Mouse (Mus musculus) regulatory T cell (primary cell): Measurements from ENCODE around the gene Plcl1.

ENCODE experiments used
- in situ Hi-C: fragments of 300-600 bp; cut with MboI, MseI; formaldehyde crosslinking; loops from one replicate; pipeline ENCODE4 v1.15.1; 2025; ENCODE audit warnings: high pct_unique_total_duplicates

The Plcl1 gene

DNA sequence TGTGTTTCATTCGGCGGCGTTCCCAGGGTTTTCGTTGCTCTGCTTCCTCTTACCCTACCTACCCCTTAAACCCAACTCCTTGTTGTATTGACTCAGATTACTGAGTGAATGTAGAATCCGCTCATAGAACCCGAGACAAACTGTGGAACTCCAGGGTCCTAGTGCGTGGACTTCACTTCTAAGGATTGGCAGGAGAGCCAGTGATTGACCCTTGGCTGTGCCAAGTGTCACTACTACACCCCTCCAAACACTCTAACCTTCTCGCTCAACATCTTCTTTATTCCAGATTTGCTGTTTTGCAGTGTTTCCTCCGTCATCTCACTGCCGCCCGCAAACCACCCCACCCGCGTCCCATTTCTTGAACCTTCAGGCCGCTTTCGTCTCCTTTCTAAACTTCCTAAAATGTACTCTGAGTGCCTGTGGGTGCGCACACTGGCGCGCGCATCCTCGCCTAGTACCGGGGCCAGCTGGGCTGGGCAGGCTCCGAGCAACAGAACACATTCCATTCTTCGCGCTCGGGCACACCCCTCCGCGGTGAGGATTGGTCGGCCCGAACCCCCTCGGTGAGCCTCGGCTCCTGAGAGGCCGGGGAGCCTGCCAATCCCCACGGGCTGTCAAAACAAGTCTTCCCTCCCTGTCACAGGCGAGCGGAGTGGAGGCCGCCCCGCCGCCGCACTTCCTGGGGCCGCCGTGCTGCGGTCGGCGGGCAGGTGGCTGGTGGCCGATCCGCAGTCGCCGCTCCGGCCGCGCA lies at the start of gene Plcl1:
TSS of gene Plcl1 (plus strand) at position 650 of the 751 bp plus-strand sequence.
- in situ Hi-C loops = no loop called here

GRCm38 (mm10) chr1:55362634-55363033 lies 43.1 kb upstream of the Plcl1 start:
- in situ Hi-C loops = loop anchor here (25.0 kb wide), 1 partner anchor 125 kb away; the partner anchor contains the start of genes Mars2 and Rftn2

DNA sequence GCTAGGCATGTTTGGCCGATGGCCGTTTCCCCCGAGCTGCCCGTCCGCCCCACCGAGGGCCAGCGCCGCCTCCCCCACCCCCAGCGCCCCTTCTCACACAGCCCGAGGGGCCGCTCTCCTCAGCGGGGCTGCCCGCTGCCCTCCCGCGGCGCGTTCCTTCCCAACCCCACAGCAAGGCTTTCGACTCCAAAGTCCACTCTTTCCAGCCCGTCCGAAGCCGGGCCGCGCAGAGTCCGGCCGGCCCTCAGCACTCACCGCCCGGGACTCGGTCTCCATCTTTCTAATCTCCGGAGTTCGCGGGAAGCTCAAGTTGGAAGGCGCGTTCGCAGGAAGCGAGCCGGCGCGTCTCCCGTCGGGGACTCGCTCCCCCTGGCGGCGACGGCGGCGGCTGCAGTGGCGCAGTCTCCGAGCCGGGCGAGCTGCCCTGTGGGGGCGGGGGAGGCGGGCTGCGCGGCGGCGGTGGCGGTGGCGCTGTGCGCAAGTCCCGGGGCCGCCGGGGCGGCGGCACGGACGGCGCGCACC lies 42.6 kb upstream of the Plcl1 start, which contains the start of gene Boll:
TSS of gene Boll (minus strand) at position 426 of the 522 bp plus-strand sequence.
- in situ Hi-C loops = loop anchor here (25.0 kb wide), 1 partner anchor 126 kb away; the partner anchor contains the start of genes Mars2 and Rftn2

GRCm38 (mm10) chr1:55363586-55363985 lies 42.1 kb upstream of the Plcl1 start:
- in situ Hi-C loops = loop anchor here (25.0 kb wide), 1 partner anchor 126 kb away; the partner anchor contains the start of genes Mars2 and Rftn2

- in situ Hi-C loops = loop anchor here (25.0 kb wide), 1 partner anchor 135 kb away; the partner anchor contains the start of genes Mars2 and Rftn2
These were observed 33.1 kb upstream of the Plcl1 start for GRCm38 (mm10) chr1:55372626-55373025.

GRCm38 (mm10) chr1:55380527-55380926 lies 25.2 kb upstream of the Plcl1 start:
- in situ Hi-C loops = no loop called here

GRCm38 (mm10) chr1:55383114-55383773 lies 22.5 kb upstream of the Plcl1 start:
- in situ Hi-C loops = no loop called here

- in situ Hi-C loops = loop anchor here (5.0 kb wide), 2 partner anchors 337 to 477 kb away; no protein-coding TSS in a partner anchor
These were observed 5.8 kb upstream of the Plcl1 start for GRCm38 (mm10) chr1:55399891-55400290.

DNA sequence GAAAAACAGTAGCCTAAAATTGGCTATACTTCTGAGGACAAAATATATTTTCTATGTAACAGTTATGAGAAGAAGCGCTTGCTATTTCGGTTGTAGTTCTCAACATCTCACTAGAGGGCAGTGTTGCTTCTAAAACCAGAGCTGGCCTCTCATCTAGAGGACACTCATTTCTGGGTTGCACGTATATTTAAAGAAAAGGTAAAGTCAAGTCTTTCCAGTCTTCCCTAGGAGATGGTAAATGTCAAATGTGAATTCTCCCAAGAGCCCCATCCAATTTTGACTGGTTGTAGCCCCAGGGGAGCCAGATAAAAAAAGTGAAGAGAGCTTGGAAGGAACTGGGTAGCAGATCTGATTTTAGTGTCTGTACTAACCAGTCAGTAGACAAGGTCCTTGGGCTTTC lies 1.3 kb upstream of the Plcl1 start:
- in situ Hi-C loops = loop anchor here (5.0 kb wide), 1 partner anchor 333 kb away; no protein-coding TSS in a partner anchor

DNA sequence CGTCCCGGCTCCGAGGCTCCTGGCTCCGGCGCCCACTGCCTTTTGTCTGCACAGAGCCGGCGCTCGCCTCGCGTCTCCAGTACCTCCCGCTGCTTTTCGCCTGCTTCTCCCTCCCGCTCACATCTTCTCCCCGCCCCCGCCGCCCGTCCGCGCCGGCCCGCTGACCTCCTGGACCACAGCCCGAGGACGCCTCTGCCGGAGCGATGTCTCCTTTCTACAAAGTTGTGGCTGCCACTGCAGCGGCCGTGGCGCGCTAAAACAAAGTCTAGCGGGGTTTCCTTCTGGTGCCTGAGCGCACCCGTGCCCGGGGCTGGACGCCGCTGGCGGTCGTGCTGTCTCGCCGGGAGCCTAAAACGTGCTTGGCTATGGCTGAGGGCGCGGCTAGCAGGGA lies 297 bp downstream of the Plcl1 start:
- in situ Hi-C loops = no loop called here

GRCm38 (mm10) chr1:55406531-55407375 lies 1.0 kb downstream of the Plcl1 start:
- in situ Hi-C loops = no loop called here

- in situ Hi-C loops = no loop called here
These were observed 4.9 kb downstream of the Plcl1 start for GRCm38 (mm10) chr1:55410670-55411069.

DNA sequence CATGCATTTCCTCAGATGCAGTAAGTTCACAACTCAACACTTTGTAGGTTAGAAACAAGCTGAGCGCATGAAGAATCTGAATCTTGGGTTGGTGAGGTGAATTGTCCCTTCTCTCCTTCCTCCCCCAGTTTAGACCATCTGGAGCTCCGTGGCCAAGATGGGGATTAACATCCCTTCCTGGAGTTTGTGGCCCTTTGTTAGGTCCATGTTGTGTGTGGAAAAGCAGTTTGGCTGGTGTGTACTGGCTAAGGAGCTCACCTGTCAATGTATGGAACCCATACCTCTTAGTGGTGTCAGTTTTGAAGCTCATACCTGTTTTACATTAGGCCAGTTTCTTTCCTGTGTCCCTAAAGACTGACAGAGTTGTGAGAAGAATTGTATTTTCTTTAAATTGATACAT lies 5.4 kb downstream of the Plcl1 start:
- in situ Hi-C loops = no loop called here

DNA sequence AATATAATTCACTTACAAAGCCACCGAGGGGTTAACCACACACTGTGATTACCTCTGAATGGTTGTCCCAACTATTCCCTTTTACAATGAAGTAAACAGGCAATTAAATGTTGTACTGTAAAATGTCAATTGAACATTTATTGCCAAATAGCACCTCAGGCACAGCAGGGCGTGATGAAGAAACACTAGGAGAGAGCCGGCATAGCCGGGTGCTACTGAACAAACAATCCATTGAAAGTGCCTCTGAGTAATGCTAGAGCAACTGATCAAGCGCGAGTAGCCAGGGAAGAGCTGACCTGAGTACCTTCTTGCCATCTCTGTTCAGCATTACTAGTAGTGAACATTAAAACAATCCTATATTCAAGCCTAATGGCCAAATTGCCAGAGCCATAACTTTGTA lies 6.8 kb downstream of the Plcl1 start:
- in situ Hi-C loops = no loop called here

DNA sequence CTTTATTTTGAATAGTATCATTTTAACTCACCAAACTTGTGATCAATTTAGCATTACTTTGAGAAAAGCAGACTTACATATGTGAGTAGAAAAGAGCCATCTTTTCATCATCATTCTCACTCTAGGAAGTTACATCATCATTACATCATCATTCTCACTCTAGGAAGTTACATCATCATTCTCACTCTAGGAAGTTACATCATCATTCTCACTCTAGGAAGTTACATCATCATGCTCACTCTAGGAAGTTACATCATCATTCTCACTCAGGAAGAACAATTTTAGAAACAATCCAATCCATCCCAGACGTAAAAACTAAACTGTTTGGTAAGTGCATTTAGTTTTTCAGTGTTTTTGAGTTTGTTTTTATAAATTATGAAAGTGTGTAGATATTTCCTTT lies 7.8 kb downstream of the Plcl1 start:
- in situ Hi-C loops = no loop called here

- in situ Hi-C loops = no loop called here
These were observed 13.2 kb downstream of the Plcl1 start for GRCm38 (mm10) chr1:55418968-55419367.

DNA sequence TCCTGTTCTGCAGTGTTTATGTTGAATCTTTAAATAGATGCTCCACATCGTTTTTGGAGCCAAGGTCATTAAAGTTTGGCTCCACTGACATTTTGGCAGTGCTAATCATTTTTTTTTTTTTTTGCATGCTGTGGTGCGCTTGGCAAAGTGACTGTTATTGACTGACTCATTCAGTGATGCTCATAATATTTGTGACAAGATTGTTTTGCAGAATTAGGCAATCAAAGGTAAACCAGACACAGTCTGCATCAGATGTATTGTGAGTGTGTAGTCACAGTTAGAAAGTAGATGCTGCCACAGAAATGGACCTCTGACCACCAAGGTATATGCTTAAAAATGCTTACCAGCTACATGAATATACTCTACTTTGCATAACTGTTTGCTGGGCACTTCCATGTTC lies 21.9 kb downstream of the Plcl1 start:
- in situ Hi-C loops = no loop called here

- in situ Hi-C loops = no loop called here
These were observed 23.3 kb downstream of the Plcl1 start for GRCm38 (mm10) chr1:55429051-55429450.

DNA sequence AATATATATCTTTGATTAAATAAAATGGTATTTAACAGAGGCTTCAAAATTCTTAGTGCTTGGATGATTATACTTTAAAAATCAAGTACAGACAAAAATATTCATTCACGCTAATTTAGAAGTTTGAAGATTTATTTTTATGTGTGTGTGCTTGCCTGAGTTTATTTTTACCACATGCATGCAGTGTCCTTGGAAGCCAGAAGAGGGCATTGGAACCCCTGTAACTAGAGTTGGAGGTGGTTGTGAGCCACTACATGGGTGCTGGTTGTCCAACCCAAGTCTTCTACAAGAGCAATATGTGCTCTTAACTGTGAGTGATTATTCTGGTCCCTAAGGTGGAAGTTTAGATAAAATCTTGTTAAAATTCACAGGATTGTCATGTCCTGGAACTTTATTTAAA lies 24.0 kb downstream of the Plcl1 start:
- in situ Hi-C loops = no loop called here

GRCm38 (mm10) chr1:55430587-55430986 lies 24.9 kb downstream of the Plcl1 start:
- in situ Hi-C loops = no loop called here

DNA sequence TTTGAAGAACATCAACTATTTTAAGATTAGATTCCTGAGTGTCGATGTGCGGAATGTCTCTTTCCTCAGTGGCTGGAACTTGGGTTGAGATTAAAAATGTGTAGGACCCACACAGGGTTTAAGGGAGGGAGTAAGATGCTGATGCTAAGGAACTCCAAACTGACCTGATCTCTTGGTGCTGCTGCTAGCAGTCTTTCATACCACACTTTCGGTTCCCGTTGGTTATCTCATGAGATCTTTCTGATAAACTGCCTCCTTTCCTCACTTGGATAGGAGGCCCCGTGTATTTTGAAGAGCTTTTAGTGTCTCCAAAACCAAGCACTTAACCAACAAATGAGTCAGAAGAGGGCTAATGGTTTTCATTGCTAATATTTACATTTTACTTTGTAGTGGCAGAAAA lies 30.9 kb downstream of the Plcl1 start:
- in situ Hi-C loops = loop anchor here (5.0 kb wide), 2 partner anchors 51 to 99 kb away; no protein-coding TSS in a partner anchor
